Mouse (Mus musculus) spleen, postnatal 36 days (tissue): ENCODE measurements around the gene Krtap16-3.

Source experiments
- DNase-seq, 2 experiments: peaks; one replicate each; pipeline ENCODE4 v3.0.0; 2022; ENCODE audit warnings: low spot score in 2 of 2, mixed read lengths in 1 of 2

Gene Krtap16-3

DNA sequence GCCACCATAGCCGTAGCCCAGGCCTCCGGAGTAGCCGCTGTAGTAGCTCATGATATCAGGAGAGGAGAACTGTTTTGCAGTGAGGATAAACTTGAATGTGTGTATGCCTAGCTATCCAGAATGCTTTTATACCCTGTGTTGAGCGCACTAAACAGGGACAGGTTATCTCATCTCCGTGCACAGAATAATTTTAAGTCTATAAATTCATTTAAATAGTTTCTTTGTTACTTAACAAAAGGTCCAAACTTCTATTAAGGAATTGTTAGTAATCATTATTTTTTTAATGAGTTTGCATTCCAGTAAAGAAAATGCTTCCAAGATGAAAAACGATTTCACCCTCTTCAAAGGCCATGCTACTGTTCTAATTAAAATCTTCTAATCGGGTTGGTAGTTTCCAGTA, at the start of gene Krtap16-3:
TSS of gene Krtap16-3 (minus strand) at position 101 of the 400 bp plus-strand sequence.
- DNase-seq, result no peak

DNA sequence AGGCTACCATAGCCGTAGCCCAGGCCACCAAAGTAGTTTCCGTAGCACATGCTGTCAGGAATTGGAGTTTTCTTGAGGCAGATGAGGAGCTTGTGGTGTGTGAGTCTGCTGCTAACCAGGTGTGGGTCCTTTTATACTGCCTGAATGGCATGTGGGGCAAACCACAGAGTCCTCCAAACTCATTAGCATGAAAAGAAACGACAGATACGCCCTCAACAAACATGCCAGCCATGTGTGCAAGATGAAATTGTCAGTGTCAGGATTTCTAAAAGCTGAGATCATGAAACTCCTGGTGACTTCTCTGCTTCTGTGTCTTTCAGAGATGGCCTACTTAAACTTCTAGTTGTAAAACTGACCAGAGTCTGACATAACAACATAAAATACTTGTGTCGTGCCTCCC, 48.0 kb upstream of the Krtap16-3 start, which contains the start of gene Krtap22-2:
TSS of gene Krtap22-2 (minus strand) at position 101 of the 400 bp plus-strand sequence.
- no peak for DNase-seq

DNA sequence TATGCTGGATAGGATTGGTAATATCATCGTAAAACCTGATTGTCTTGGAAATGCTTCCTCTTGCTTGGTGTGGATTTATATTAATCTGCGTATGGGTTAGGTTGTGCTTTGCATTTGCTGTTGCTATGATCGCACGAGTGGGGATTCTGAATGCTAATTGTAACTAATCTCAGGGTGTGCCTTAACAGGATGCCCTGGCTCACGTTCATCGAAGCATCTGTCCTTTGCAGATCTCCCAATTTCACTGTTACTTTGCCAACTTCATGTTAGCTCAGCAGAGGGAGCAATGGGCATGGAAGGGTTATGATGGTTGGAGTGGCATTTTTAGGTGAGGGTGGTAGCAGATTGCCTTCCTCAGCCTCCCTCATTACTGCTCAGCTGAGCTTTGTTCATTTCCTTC, 21.6 kb downstream of the Krtap16-3 start:
- no peak for DNase-seq

DNA sequence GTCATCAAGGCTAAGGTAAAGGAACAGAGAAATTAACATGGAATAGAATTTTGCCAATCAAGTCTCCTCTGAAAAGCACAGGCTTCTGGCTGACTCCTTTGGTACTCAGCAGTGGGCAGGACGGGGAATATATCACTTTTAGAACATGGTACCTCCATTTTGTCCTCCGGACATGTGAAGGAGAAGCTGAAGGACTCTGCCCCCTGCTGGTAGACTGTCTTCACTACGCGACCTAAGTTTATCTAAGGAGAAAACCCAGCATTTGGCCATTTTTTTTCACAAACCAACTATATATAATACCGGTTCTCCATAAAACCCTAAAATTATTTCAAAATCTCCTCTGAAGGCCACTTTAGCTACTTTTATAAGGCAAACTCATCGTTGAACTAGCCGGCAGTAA, 24.4 kb downstream of the Krtap16-3 start:
- DNase-seq, result no peak

DNA sequence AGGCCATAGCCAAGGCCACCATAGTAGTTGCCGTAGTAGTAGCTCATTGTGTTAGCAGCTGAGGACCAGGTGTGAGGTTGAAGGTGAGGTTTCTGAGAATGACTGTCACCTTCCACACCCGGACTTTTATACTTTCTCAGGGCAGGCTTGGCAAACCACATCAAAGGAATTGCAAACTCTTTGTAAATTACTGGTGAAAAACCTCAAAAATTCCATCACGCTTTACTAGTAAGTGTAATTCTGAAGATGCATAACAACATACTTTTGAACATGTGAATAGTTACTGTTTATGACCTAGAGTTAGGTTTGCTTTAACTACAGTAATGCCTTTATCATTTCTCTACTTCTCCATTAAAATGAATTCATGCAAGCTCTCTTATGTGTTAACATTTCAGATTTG, 30.5 kb downstream of the Krtap16-3 start, which contains the start of gene Krtap19-9b:
TSS of gene Krtap19-9b (minus strand) at position 101 of the 400 bp plus-strand sequence.
- DNase-seq, result no peak
